Mouse (Mus musculus) limb, embryonic 14.5 days (tissue): ENCODE results near the gene Asb12. TPM values are rescaled to one million over a fixed set of nuclear protein-coding genes. Genes with fewer than 3 reads are reported as not detected.
A peak's percentile ranks its signal among the peaks of the same experiment; 100 is the strongest.

Experiments used
- ATAC-seq: fragments of 200-750 bp; cut with Nextera tagmentation; 2 replicates; pipeline ENCODE4 v1.8.0; 2017; ENCODE audit warnings: low read depth, moderate number of reproducible peaks, moderate TSS enrichment; ENCODE audit not compliant: low FRiP score
- DNase-seq: peaks from one replicate; pipeline ENCODE4 v3.0.0-alpha.2; 2015; ENCODE audit warnings: low spot score
- H3K27ac ChIP-seq: fragments of 300-500 bp; sonication (generic); replicated peaks from 2 replicates; pipeline ENCODE4 v1.5.1; 2014; ENCODE audit warnings: low read depth, mild to moderate bottlenecking, low read length, moderate library complexity, mixed read lengths
- H3K27me3 ChIP-seq: fragments of 300-500 bp; sonication (generic); 2 replicates; pipeline ENCODE4 v1.6.1; 2014; ENCODE audit warnings: low read length, mixed read lengths; ENCODE audit not compliant: control insufficient read depth, insufficient read depth
- H3K36me3 ChIP-seq: fragments of 300-500 bp; sonication (generic); 2 replicates; pipeline ENCODE4 v1.6.1; 2014; ENCODE audit warnings: mild to moderate bottlenecking, low read length, moderate library complexity, mixed read lengths; ENCODE audit not compliant: control insufficient read depth, insufficient read depth
- H3K4me1 ChIP-seq: fragments of 300-500 bp; sonication (generic); 2 replicates; pipeline ENCODE4 v1.6.1; 2014; ENCODE audit warnings: antibody characterized with exemption, low read length, mixed read lengths; ENCODE audit not compliant: control insufficient read depth, insufficient read depth
- H3K4me2 ChIP-seq: fragments of 300-500 bp; sonication (generic); replicated peaks from 2 replicates; pipeline ENCODE4 v1.6.1; 2014; ENCODE audit warnings: low read depth, mild to moderate bottlenecking, low read length, moderate library complexity; ENCODE audit not compliant: severe bottlenecking
- H3K4me3 ChIP-seq: fragments of 300-500 bp; sonication (generic); replicated peaks from 2 replicates; pipeline ENCODE4 v1.5.1; 2014; ENCODE audit warnings: low read length
- H3K9ac ChIP-seq: fragments of 300-500 bp; sonication (generic); 2 replicates; pipeline ENCODE4 v1.6.1; 2014; ENCODE audit warnings: mild to moderate bottlenecking, low read depth, low read length, moderate library complexity; ENCODE audit not compliant: severe bottlenecking
- H3K9me3 ChIP-seq: fragments of 300-500 bp; sonication (generic); 2 replicates; pipeline ENCODE4 v1.6.1; 2016; ENCODE audit warnings: low read length; ENCODE audit not compliant: control insufficient read depth
- POLR2A ChIP-seq: fragments of 200-500 bp; IDR thresholded peaks from 2 replicates; pipeline ENCODE4 v1.8.0; 2012; ENCODE audit warnings: inconsistent platforms, mild to moderate bottlenecking, moderate library complexity, borderline replicate concordance; ENCODE audit not compliant: insufficient read depth, insufficient read length; ENCODE audit errors: extremely low read depth
- WGBS: fragments of 180-500 bp; shearing (Covaris S2); extraction: QIAGEN DNeasy Blood & Tissue Kit; methylation state at CpG from one replicate; pipeline ENCODE4 v1.1.7; 2014; 5-methylcytosine and 5-hydroxymethylcytosine counted together
- polyA plus RNA-seq, 2 experiments: library from polyadenylated mRNA; depleted of rRNA in 1 of 2; stranded (reverse) in 1 of 2; unstranded in 1 of 2; fragments of >200 nt; fragmentation: Nextera tagmentation in 1 of 2; extraction: Ambion mirVana in 1 of 2; gene quantifications; 2 replicates each; pipeline versions ENCODE4 v1.2.1 to v1.2.3; 2012 to 2014

Asb12 gene
- polyA plus RNA-seq, 2 experiments, result 0.06 TPM; not detected in 1

GRCm38 (mm10) chrX:95443390-95443789, 114.4 kb downstream of the Asb12 start:
- 37% methylated on average over 12 of the region's 12 CpGs for WGBS
- DNase-seq, result no peak
- H3K9me3 ChIP-seq, result no peaks in the 10 kb centered on the region
- H3K9ac ChIP-seq, result peak overlapping the region; percentile 53; the same call in 1 of the 2 replicates
- no peak for ATAC-seq
- no peak for TF ChIP-seq POLR2A
- H3K4me3 ChIP-seq, result peak overlapping the region; percentile 56
- H3K4me2 ChIP-seq, result peak overlapping the region; percentile 56
- no peaks in the 10 kb centered on the region for H3K27me3 ChIP-seq
- H3K36me3 ChIP-seq, result no peaks in the 10 kb centered on the region
- peak overlapping the region; percentile 76; the same call in 1 of the 2 replicates for H3K27ac ChIP-seq
- 0 out of 2 replicates have a peak, but pooled peaks cover 2% of the 10 kb centered on the region for H3K4me1 ChIP-seq

DNA sequence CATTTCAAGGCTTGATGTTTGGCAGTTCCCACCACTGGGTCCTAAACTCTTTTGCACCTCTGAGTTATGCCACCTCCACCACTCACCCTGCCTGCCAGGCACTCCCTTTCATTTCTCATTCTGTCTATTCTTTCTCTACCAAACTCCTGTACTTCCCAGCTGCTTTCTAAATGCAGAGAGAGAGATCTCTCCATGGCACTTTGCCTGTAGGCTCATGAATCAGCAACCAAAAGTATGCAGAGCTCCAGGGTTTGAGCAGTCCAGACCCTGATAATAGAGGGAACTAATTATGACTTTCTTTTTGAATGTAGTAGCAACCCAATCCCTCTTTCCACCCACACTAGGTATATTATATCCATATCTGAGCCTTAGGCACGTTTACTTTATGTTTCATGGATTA, 115.5 kb downstream of the Asb12 start:
- H3K9ac ChIP-seq, result no peak overlapping the region
- H3K4me3 ChIP-seq, result no peak overlapping the region
- H3K4me2 ChIP-seq, result no peak overlapping the region
- whole genome bisulfite sequencing, result 38% methylated on average over 1 of the region's 1 CpGs
- TF ChIP-seq POLR2A, result no peak
- no peak for ATAC-seq
- no peaks in the 10 kb centered on the region for H3K9me3 ChIP-seq
- no peaks in the 10 kb centered on the region for H3K27me3 ChIP-seq
- H3K4me1 ChIP-seq, result 0 out of 2 replicates have a peak, but pooled peaks cover 2% of the 10 kb centered on the region
- no peak for DNase-seq
- H3K27ac ChIP-seq, result no peak overlapping the region
- H3K36me3 ChIP-seq, result no peaks in the 10 kb centered on the region

GRCm38 (mm10) chrX:95441290-95441689, 116.5 kb downstream of the Asb12 start:
- H3K36me3 ChIP-seq, result no peaks in the 10 kb centered on the region
- H3K4me1 ChIP-seq, result 0 out of 2 replicates have a peak, but pooled peaks cover 2% of the 10 kb centered on the region
- ATAC-seq, result no peak
- no peaks in the 10 kb centered on the region for H3K9me3 ChIP-seq
- H3K4me3 ChIP-seq, result no peak overlapping the region
- no peak overlapping the region for H3K9ac ChIP-seq
- TF ChIP-seq POLR2A, result no peak
- H3K27me3 ChIP-seq, result no peaks in the 10 kb centered on the region
- no peak overlapping the region for H3K4me2 ChIP-seq
- H3K27ac ChIP-seq, result no peak overlapping the region
- no peak for DNase-seq

GRCm38 (mm10) chrX:95438491-95438890, 119.3 kb downstream of the Asb12 start:
- H3K27ac ChIP-seq, result no peak overlapping the region
- H3K27me3 ChIP-seq, result no peaks in the 10 kb centered on the region
- H3K36me3 ChIP-seq, result no peaks in the 10 kb centered on the region
- TF ChIP-seq POLR2A, result no peak
- H3K4me3 ChIP-seq, result no peak overlapping the region
- ATAC-seq (no peak), DNase-seq (no peak)
- 0 out of 2 replicates have a peak, but pooled peaks cover 2% of the 10 kb centered on the region for H3K4me1 ChIP-seq
- 86% methylated on average over 4 of the region's 4 CpGs for WGBS
- H3K4me2 ChIP-seq, result no peak overlapping the region
- H3K9me3 ChIP-seq, result no peaks in the 10 kb centered on the region
- H3K9ac ChIP-seq, result no peak overlapping the region

DNA sequence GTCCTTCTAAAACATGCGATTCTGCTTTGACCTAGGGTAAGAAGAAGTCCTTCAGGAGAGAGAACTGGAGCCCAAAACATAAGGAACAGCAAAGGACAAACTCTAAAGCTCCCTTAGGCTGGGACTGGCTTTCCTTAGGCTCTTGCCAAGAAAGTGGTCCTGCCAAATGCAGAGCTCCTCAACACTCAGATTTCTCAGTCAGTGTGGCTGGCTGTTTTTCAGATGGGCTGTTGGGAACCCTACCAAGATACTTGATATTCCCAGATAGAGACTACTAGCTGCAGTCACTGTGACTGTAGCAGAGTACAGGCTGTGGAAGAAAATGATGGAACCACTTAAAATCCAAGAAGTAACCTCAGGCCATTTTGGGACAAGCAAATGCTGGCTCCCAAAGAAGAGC, 120.6 kb downstream of the Asb12 start:
- Histone ChIP-seq H3K36me3 (no peaks in the 10 kb centered on the region), H3K4me1 (no peaks in the 10 kb centered on the region), H3K9me3 (no peaks in the 10 kb centered on the region), H3K27ac (no peak overlapping the region), H3K27me3 (no peaks in the 10 kb centered on the region), H3K4me2 (no peak overlapping the region), H3K9ac (no peak overlapping the region), H3K4me3 (no peak overlapping the region)
- 86% methylated on average over 1 of the region's 1 CpGs for WGBS
- no peak for TF ChIP-seq POLR2A
- DNase-seq, result no peak
- no peak for ATAC-seq

Other genes starting within 250 kb of the Asb12 start
- 9.3 and 9.5 TPM in 2 replicates for gene Amer1, start 113.1 kb downstream of the Asb12 start, polyA plus RNA-seq (2012; rRNA removed)
- 11.1 and 12.3 TPM in 2 replicates for gene Amer1, start 113.1 kb downstream of the Asb12 start, polyA plus RNA-seq (2014; fragmentation: Nextera tagmentation; extraction: Ambion mirVana)
- gene Pfn5, start 117 bp upstream of the Asb12 start, polyA plus RNA-seq (2012; rRNA removed), result not detected in 2 replicates
- not detected in 2 replicates for gene Pfn5, start 117 bp upstream of the Asb12 start, polyA plus RNA-seq (2014; fragmentation: Nextera tagmentation; extraction: Ambion mirVana)
- gene Zc4h2, start 100.5 kb upstream of the Asb12 start, polyA plus RNA-seq (2012; rRNA removed), result 21.8 and 22.1 TPM in 2 replicates
- 19.9 and 25.9 TPM in 2 replicates for gene Zc4h2, start 100.5 kb upstream of the Asb12 start, polyA plus RNA-seq (2014; fragmentation: Nextera tagmentation; extraction: Ambion mirVana)
- gene Zc3h12b, start 153.7 kb upstream of the Asb12 start, polyA plus RNA-seq (2012; rRNA removed), result 3.3 and 3.9 TPM in 2 replicates
- 3.7 and 5.3 TPM in 2 replicates for gene Zc3h12b, start 153.7 kb upstream of the Asb12 start, polyA plus RNA-seq (2014; fragmentation: Nextera tagmentation; extraction: Ambion mirVana)